Mouse (Mus musculus): ENCODE results near the gene Ddx59.
A peak's percentile ranks its signal among the peaks of the same experiment; 100 is the strongest.

Gene Ddx59

GRCm38 (mm10) chr1:136414798-136415755, at the start of gene Ddx59:
Ddx59 (plus strand) TSS chr1:136415271.
- DNase-seq (ENCODE audit: low spot score): peak; percentile 97

- no peak for DNase-seq (ENCODE audit: low spot score)
These were observed 49.1 kb upstream of the Ddx59 start for GRCm38 (mm10) chr1:136365986-136366385.

GRCm38 (mm10) chr1:136379261-136379660, 35.8 kb upstream of the Ddx59 start:
- DNase-seq (ENCODE audit: low spot score): no peak

GRCm38 (mm10) chr1:136380161-136380560, 34.9 kb upstream of the Ddx59 start:
- DNase-seq (ENCODE audit: low spot score): no peak

- DNase-seq (ENCODE audit: low spot score): no peak
These were observed 34.5 kb upstream of the Ddx59 start for GRCm38 (mm10) chr1:136380606-136381005.

DNA sequence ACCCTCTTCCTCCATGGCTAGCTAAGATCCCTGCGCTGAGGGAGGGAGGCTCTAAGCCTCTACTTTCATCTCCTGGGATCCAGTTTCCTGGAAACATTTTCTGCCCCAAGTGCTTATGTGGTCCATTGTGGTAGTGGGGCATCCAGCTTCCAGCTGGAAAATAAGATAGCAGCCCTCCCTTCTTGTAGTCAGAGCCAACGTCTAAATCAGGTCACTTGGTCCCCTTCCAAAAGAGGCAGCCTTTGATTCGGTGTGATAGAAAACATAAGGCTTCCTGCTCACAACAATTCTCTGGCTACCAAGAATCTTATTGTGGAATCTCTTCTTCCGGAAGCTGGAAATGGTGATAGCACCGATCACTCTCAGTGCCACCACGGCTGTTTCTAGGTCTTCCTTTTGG, 33.9 kb upstream of the Ddx59 start:
- no peak for DNase-seq (ENCODE audit: low spot score)

GRCm38 (mm10) chr1:136381583-136381982, 33.5 kb upstream of the Ddx59 start:
- DNase-seq (ENCODE audit: low spot score): no peak

GRCm38 (mm10) chr1:136386914-136387313, 28.2 kb upstream of the Ddx59 start:
- no peak for DNase-seq (ENCODE audit: low spot score)

DNA sequence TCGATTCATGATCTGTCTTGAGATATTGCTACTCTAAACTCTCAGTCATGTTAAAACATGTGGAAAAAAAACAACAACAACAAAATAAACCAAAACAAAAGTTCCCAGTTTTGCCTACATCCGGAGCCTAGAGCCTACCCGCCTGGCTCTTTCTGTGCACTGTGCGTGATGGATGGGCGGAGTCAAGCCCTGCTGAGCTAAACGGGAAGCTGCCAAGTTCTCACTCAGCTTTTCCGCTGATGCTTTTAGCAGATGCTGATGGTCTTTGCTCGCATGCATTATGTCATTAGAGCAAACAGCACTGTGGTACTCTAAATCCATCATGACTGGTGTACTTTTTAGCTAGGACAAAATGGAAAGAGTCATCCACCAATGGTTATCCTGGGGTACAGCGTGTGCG, 20.6 kb upstream of the Ddx59 start:
- peak; percentile 24 for DNase-seq (ENCODE audit: low spot score)

GRCm38 (mm10) chr1:136395073-136395472, 20.0 kb upstream of the Ddx59 start:
- DNase-seq (ENCODE audit: low spot score): no peak

DNA sequence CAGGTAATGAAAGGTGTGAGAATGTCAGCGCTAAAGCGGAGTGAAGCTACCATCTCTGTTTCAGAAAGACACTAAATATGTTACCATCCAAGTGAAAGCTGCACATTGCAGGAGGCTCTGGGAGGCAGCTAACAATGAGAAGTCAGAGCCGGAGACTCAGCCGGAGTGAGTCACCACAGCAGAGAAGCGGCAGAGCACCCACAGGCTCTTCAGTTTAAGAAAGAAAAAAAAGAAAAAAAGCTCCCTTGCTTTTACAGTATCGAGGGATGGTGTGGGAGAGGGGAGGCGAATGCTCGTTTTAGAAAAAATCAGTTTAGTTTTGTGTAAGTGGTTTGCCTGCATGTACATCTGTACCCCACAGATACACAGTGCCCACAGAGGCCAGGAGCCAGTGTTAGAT, 13.8 kb upstream of the Ddx59 start:
- DNase-seq (ENCODE audit: low spot score): peak; percentile 28

- no peak for DNase-seq (ENCODE audit: low spot score)
These were observed 5.4 kb upstream of the Ddx59 start for GRCm38 (mm10) chr1:136409631-136410030.

DNA sequence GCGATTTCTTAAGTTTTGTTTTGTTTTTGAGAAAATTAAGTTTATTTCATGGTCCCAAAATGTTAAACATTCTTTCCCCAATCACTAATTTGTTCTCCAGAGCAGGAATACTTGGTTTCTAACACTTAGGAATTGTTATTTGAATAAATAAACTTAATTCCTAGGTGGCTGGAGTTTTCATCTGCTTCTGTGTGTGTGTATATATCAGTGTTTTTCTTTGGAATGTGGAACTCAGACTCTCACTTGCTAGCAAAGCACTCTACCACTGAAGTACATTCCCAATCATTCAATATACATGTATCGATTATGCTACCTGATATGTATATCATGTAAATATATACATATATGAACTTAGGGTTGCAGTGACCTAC, 670 bp downstream of the Ddx59 start:
- no peak for DNase-seq (ENCODE audit: low spot score)

DNA sequence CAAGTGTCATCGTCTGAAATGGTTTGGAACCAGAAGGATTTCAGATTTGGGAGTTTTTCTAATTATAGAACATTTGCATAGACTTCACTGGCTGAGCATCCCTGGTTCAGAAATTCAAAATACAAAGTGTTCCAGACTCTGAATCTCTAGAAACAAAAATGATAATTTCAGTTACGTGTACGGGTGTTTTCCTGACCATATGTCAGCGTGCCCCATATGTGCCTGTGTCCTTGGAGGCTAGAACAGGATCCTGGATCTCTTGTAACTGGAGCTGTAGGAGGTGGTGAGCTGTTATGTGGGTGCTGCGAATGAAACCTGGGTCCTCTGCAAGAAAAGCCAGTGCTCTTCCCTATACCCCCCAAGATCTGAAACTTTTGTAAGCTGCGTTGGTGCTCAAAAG, 3.3 kb downstream of the Ddx59 start:
- DNase-seq (ENCODE audit: low spot score): no peak

GRCm38 (mm10) chr1:136427166-136427969, 12.3 kb downstream of the Ddx59 start:
- DNase-seq (ENCODE audit: low spot score): no peak

GRCm38 (mm10) chr1:136428981-136429380, 13.9 kb downstream of the Ddx59 start:
- no peak for DNase-seq (ENCODE audit: low spot score)

GRCm38 (mm10) chr1:136430126-136430818, 15.2 kb downstream of the Ddx59 start:
- DNase-seq (ENCODE audit: low spot score): no peak

GRCm38 (mm10) chr1:136440741-136441140, 25.7 kb downstream of the Ddx59 start:
- no peak for DNase-seq (ENCODE audit: low spot score)

GRCm38 (mm10) chr1:136442809-136443208, 27.7 kb downstream of the Ddx59 start:
- no peak for DNase-seq (ENCODE audit: low spot score)

GRCm38 (mm10) chr1:136444555-136445255, 29.6 kb downstream of the Ddx59 start:
- DNase-seq (ENCODE audit: low spot score): no peak

GRCm38 (mm10) chr1:136446933-136447332, 31.9 kb downstream of the Ddx59 start:
- no peak for DNase-seq (ENCODE audit: low spot score)

DNA sequence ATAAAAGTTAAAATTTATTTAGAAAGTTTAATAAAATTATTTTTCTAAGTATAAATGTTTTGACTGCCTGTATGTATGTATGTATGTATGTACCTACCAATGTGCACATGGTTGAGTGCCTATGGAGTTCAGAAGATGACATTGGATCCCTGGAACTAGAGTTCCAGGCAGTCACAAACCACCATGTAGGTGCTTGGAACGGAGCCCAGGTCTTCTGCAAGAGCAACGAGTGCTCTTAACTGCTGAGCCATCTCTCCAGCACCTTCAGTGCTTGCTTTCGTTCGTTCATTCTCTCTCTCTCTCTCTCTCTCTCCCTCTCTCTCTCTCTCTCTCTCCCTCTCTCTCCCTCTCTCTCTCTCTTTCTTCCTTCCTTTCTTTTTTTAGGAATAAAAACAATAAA, 32.3 kb downstream of the Ddx59 start:
- no peak for DNase-seq (ENCODE audit: low spot score)
